Mouse (Mus musculus) liver, adult 2 months (tissue): ENCODE results near the gene Hmcn2. TPM values are rescaled to one million over a fixed set of nuclear protein-coding genes. Genes with fewer than 3 reads are reported as not detected.

ENCODE experiments used
- DNase-seq: peaks from one replicate; pipeline ENCODE4 v3.0.0-alpha.2; 2011; ENCODE audit warnings: low read depth, low spot score; ENCODE audit errors: extremely low read depth
- H3K27ac ChIP-seq: fragments of 200-500 bp; replicated peaks from 2 replicates; pipeline ENCODE4 v1.5.1; 2012; ENCODE audit warnings: low read depth, mild to moderate bottlenecking, control low read depth, inconsistent platforms, low read length; ENCODE audit not compliant: insufficient read depth
- H3K27me3 ChIP-seq: fragments of 200-500 bp; 2 replicates; pipeline ENCODE4 v1.6.1; 2012; ENCODE audit warnings: mild to moderate bottlenecking, moderate library complexity, low read length, inconsistent platforms; ENCODE audit not compliant: control insufficient read depth, insufficient read depth
- H3K36me3 ChIP-seq: fragments of 200-500 bp; 2 replicates; pipeline ENCODE4 v1.6.1; 2012; ENCODE audit warnings: low read length, inconsistent platforms; ENCODE audit not compliant: control insufficient read depth, insufficient read depth
- H3K4me1 ChIP-seq: fragments of 200-500 bp; 2 replicates; pipeline ENCODE4 v1.6.1; 2011; ENCODE audit warnings: low read length; ENCODE audit not compliant: control insufficient read depth, insufficient read depth
- H3K4me3 ChIP-seq: fragments of 200-500 bp; 2 replicates; pipeline ENCODE4 v1.5.1; 2011; ENCODE audit warnings: low read depth, mild to moderate bottlenecking, control low read depth, low read length, moderate library complexity; ENCODE audit not compliant: insufficient read depth
- H3K79me2 ChIP-seq: fragments of 200-500 bp; 2 replicates; pipeline ENCODE4 v1.6.1; 2012; ENCODE audit warnings: inconsistent platforms, mild to moderate bottlenecking, low read length, moderate library complexity; ENCODE audit not compliant: control insufficient read depth, insufficient read depth
- H3K9ac ChIP-seq: fragments of 200-500 bp; 2 replicates; pipeline ENCODE4 v1.6.1; 2012; ENCODE audit warnings: low read depth, mild to moderate bottlenecking, control low read depth, inconsistent platforms, low read length
- CTCF ChIP-seq: fragments of 200-500 bp; IDR thresholded peaks from 2 replicates; pipeline ENCODE4 v1.5.1; 2011; ENCODE audit warnings: low read depth, low read length, control low read depth
- POLR2A ChIP-seq: fragments of 200-500 bp; IDR thresholded peaks from 2 replicates; pipeline ENCODE4 v1.6.1; 2011; ENCODE audit warnings: low read length, control low read depth; ENCODE audit not compliant: insufficient read depth; ENCODE audit errors: extremely low read depth
- WGBS: fragments of 180-500 bp; shearing (Covaris S2); methylation state at CpG from one replicate; pipeline ENCODE4 v1.1.7; 2018; 5-methylcytosine and 5-hydroxymethylcytosine counted together
- polyA plus RNA-seq: library from polyadenylated mRNA; depleted of rRNA; stranded (reverse); fragments of >200 nt; gene quantifications from 2 replicates; pipeline ENCODE4 v1.2.3, GENCODE M21; 2012
- total RNA-seq: library from RNA; depleted of rRNA; stranded (reverse); fragments of >200 nt; gene quantifications from 2 replicates; pipeline ENCODE4 v1.2.3, GENCODE M21; 2014

Gene Hmcn2
- total and polyA plus RNA-seq, 2 experiments: 0.46 to 1.8 TPM

DNA sequence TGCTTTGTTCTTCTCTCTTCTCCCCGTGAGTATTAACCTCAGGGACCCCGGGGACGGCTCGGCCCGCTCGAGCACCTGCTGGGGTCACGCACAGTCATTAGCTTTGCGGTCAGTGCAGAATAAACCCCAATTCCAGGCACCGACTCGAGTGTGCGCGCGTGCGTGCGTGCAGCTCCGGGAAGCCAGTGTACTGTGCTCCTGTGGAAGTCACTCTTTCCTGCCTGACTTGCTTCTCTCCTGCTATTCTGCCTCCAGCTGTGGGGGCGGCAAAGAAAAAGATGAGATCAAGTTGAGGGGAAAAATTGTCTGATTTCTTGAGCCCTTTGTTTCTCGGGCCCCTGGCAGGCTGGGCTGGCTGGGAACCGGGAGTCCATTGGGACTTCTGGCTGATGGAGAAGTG, 183.4 kb downstream of the Hmcn2 start:
- TF ChIP-seq CTCF (no peak), POLR2A (no peak)
- Histone ChIP-seq H3K36me3 (peaks cover 84% of the 10 kb centered on the region), H3K4me1 (0 out of 2 replicates have a peak, but pooled peaks cover 3% of the 10 kb centered on the region), H3K27ac (no peak overlapping the region), H3K27me3 (no peaks in the 10 kb centered on the region), H3K4me3 (no peak overlapping the region), H3K79me2 (no peaks in the 10 kb centered on the region), H3K9ac (peak overlapping the region; percentile 4; the same call in 1 of the 2 replicates)
- no peak for DNase-seq
- 81% methylated on average over 19 of the region's 19 CpGs for WGBS

DNA sequence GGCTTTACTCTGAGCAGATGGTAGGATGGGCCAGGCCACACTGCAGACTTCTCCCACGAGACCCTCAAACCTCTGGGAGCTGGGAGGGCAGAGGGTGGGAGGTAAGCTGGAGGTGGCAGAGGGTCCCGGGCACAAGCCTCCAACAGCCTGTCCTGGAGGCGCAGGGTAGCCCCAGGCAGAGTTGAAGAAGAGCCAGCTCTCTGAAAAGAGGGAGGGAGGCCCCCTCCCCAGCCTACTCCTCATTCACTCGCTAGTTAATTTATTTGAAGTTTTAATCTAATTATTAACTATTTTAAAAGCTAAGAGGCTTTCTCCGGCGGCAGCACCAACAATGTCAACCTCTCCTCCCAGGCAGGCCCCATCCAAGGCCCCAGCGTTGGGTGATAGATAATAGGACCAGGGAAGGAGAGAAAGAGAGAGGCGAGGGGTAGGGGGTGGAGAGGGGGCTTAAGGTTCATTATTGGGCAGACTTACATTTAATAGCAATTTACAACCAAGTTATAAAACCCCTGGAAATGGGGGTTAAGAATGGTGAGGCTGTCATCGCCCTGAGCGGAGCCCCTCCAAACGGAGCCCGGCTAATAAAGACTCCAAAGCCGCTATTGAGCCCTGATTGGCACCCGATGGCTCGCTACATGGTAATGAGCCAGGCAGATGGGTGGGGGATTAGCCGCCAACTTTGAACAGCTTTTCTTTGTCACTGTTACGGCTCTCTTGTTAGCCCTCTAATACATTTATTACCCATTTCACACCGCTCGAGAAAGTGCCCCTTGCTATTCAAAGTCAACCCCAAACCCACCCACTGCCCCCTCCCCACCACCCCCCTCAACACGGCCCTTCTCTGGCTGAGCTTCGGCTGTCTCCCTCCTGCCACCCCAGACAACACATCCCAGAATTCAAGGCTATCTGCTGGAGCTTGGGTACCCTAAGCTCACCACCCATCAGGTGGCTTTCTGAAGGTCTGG, 185.4 kb downstream of the Hmcn2 start:
- TF ChIP-seq POLR2A (no peak), CTCF (no peak)
- H3K79me2 ChIP-seq: no peaks in the 10 kb centered on the region
- H3K9ac ChIP-seq: no peak overlapping the region
- H3K27me3 ChIP-seq: no peaks in the 10 kb centered on the region
- H3K36me3 ChIP-seq: peaks cover 80% of the 10 kb centered on the region
- H3K4me1 ChIP-seq: 0 out of 2 replicates have a peak, but pooled peaks cover 1% of the 10 kb centered on the region
- no peak for DNase-seq
- no peak overlapping the region for H3K27ac ChIP-seq
- H3K4me3 ChIP-seq: no peak overlapping the region
- WGBS: 68% methylated on average over 21 of the region's 21 CpGs

DNA sequence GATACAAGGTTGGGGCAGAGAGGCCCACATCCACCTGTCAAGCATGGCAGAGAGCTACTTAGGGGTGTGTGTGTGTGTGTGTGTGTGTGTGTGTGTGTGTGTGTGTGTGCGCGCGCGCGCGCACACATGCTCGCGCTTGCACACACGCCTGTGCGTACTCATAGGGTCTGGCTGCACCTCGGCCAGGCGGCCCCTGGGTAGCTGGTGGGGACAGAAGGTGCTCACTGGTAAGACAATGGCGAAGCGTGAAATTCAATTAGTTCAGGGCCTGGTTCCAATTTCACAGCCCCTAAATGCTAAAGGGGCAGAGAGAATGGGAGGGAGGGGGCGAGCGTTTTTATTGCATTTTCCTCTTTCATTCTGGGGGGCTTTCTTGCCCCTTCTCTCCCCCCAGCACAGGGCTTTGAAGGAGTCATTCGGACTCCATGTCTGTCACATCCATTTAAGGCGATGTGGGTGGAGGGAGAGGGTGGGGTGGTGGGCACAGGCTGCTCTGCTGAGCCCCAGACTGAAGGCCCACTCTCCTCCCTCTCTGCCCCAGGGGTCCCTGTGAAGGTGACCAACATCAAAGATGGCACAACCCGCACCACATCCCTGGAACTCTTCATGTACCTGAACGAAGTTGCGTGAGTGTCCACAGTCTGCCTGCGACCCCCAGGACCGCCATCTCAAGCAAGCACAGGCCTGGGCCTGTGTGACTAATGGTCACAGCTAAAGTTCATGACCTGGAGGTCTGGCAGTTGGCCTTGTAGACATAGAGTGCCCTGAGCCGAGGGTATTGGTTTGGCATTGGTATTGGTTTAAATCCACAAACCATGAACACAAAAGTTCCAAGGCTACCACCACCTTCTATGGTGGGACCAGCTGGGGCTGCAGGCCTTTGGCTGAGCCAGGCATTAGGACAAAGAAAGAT, 186.3 kb downstream of the Hmcn2 start:
- no peaks in the 10 kb centered on the region for H3K4me1 ChIP-seq
- no peak for DNase-seq

DNA sequence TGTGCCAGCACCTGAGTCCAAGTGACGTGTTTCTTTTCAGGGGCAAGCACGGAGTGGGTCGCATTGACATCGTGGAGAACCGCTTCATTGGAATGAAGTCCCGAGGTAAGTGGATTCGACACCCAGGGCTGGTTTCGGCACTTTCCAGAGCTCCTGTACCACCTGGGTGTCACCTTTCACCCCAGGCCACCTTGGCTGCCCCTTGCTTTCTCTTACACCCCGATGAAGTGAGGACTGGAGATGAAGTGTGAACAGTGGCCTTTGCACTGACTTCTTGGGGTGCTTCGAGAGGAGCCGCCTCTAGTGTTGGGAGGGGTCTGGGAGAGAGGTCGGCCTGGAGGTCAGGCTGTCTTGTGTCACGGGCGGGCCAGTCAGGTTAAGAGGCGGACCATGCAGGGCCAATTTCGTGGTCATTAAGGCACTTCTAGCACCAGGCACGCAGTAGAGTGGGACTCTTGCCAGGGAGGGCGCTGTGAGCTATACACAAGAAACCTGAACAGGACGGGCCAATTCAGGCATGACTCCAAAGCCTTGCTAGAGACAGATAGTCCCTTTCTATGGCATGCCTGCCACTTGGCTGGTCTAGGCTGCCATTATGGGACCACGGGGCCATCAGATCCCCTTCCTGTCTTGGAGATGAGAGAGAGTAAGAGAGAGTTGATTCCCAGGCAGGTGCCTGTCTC, 187.4 kb downstream of the Hmcn2 start:
- TF ChIP-seq CTCF (no peak; the same call in 1 of the 2 replicates), POLR2A (no peak)
- H3K27ac ChIP-seq: peak overlapping the region; percentile 13; the same call in 1 of the 2 replicates
- no peaks in the 10 kb centered on the region for H3K27me3 ChIP-seq
- no peak overlapping the region for H3K9ac ChIP-seq
- H3K79me2 ChIP-seq: no peaks in the 10 kb centered on the region
- DNase-seq: no peak
- no peak overlapping the region for H3K4me3 ChIP-seq
- H3K36me3 ChIP-seq: peaks cover 80% of the 10 kb centered on the region
- H3K4me1 ChIP-seq: no peaks in the 10 kb centered on the region
- WGBS: 49% methylated on average over 20 of the region's 20 CpGs

More for the DNA sequence above, 186.3 kb downstream of the Hmcn2 start:
- H3K27me3 ChIP-seq: no peaks in the 10 kb centered on the region
- H3K4me3 ChIP-seq: no peak overlapping the region
- no peaks in the 10 kb centered on the region for H3K79me2 ChIP-seq
- 85% methylated on average over 24 of the region's 24 CpGs for WGBS
- H3K9ac ChIP-seq: no peak overlapping the region
- peaks cover 83% of the 10 kb centered on the region for H3K36me3 ChIP-seq
- peak overlapping the region; percentile 13; the same call in 1 of the 2 replicates for H3K27ac ChIP-seq
- TF ChIP-seq POLR2A (no peak), CTCF (no peak)
